Mouse (Mus musculus) kidney, adult 2 months (tissue): ENCODE data around the gene Naga. TPM values are rescaled to one million over a fixed set of nuclear protein-coding genes. Genes with fewer than 3 reads are reported as not detected.

Experiments
- DNase-seq: peaks from one replicate; pipeline ENCODE4 v3.0.0; 2021
- H3K27ac ChIP-seq: fragments of 200-500 bp; 2 replicates; pipeline ENCODE4 v1.5.1; 2012; ENCODE audit warnings: low read depth, low read length, control low read depth, inconsistent platforms; ENCODE audit not compliant: insufficient read depth
- H3K27me3 ChIP-seq: fragments of 200-500 bp; replicated peaks from 2 replicates; pipeline ENCODE4 v1.6.1; 2012; ENCODE audit warnings: mild to moderate bottlenecking, moderate library complexity, low read length, inconsistent platforms; ENCODE audit not compliant: control insufficient read depth, insufficient read depth
- H3K36me3 ChIP-seq: fragments of 200-500 bp; 2 replicates; pipeline ENCODE4 v1.6.1; 2012; ENCODE audit warnings: mild to moderate bottlenecking, moderate library complexity, low read length, inconsistent platforms; ENCODE audit not compliant: control insufficient read depth, insufficient read depth
- H3K4me1 ChIP-seq: fragments of 200-500 bp; 2 replicates; pipeline ENCODE4 v1.6.1; 2011; ENCODE audit warnings: low read length; ENCODE audit not compliant: control insufficient read depth, insufficient read depth
- H3K4me3 ChIP-seq: fragments of 200-500 bp; 2 replicates; pipeline ENCODE4 v1.5.1; 2011; ENCODE audit warnings: mild to moderate bottlenecking, low read depth, low read length, control low read depth; ENCODE audit not compliant: insufficient read depth
- CTCF ChIP-seq: fragments of 200-500 bp; conservative IDR thresholded peaks from 2 replicates; pipeline ENCODE4 v1.5.1; 2011; ENCODE audit warnings: low read depth, mild to moderate bottlenecking, control low read depth, low read length, moderate library complexity, mixed read lengths; ENCODE audit not compliant: insufficient read depth, insufficient read length
- POLR2A ChIP-seq: fragments of 200-500 bp; IDR thresholded peaks from one replicate; pipeline ENCODE4 v1.6.1; 2011; ENCODE audit warnings: low read depth, low read length, control low read depth
- WGBS: fragments of 180-500 bp; shearing (Covaris S2); methylation state at CpG from one replicate; pipeline ENCODE4 v1.1.7; 2018; 5-methylcytosine and 5-hydroxymethylcytosine counted together
- polyA plus RNA-seq: library from polyadenylated mRNA; depleted of rRNA; stranded (reverse); fragments of >200 nt; gene quantifications from 2 replicates; pipeline ENCODE4 v1.2.3, GENCODE M21; 2012; rRNA removed

The Naga gene
- polyA plus RNA-seq, 1 experiment = 200 TPM

DNA sequence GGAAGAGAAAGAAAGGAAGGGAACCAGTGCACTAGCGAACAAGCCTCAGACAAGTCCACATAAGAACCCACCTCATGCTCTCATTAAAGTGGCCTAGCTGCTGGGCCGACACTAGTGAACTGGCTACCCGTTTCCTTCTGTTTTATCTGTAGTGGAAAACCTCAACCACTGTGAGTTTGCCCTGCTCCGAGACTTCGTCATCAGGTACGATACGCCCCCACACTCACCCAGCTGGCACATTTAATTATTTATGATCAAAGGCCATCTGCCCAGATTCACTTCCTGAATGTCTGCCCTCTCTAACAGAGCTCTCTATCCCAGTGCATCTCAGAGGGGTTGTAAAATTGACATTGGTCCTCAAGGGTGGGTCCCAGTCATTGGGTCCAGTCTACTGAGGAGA lies 48.5 kb downstream of the Naga start:
- Histone ChIP-seq H3K36me3 (no peaks in the 10 kb centered on the region), H3K27me3 (no peaks in the 10 kb centered on the region), H3K4me1 (no peaks in the 10 kb centered on the region), H3K4me3 (no peak overlapping the region), H3K27ac (no peak overlapping the region)
- 81% methylated on average over 7 of the region's 7 CpGs for WGBS
- TF ChIP-seq CTCF = no peak
- TF ChIP-seq POLR2A = no peak
- DNase-seq = no peak

- 67% methylated on average over 12 of the region's 12 CpGs for WGBS
- Histone ChIP-seq H3K27me3 (no peaks in the 10 kb centered on the region), H3K4me3 (no peak overlapping the region), H3K36me3 (no peaks in the 10 kb centered on the region), H3K27ac (no peak overlapping the region), H3K4me1 (no peaks in the 10 kb centered on the region)
- TF ChIP-seq CTCF = no peak
- no peak for TF ChIP-seq POLR2A
- no peak for DNase-seq
Measured at GRCm38 (mm10) chr15:82286157-82286556, 52.6 kb downstream of the Naga start.

- no peak overlapping the region for H3K4me3 ChIP-seq
- DNase-seq = no peak
- H3K36me3 ChIP-seq = no peaks in the 10 kb centered on the region
- H3K27ac ChIP-seq = no peak overlapping the region
- H3K27me3 ChIP-seq = no peaks in the 10 kb centered on the region
- TF ChIP-seq CTCF (no peak), POLR2A (no peak)
- 64% methylated on average over 4 of the region's 4 CpGs for WGBS
- no peaks in the 10 kb centered on the region for H3K4me1 ChIP-seq
Measured at GRCm38 (mm10) chr15:82280638-82281037, 58.1 kb downstream of the Naga start.

Other genes with a start within 250 kb of the Naga start
- gene Ccdc134, start 211.0 kb downstream of the Naga start, polyA plus RNA-seq = 6.9 and 7.5 TPM in 2 replicates
- 102 and 118 TPM in 2 replicates for gene Srebf2, start 191.7 kb downstream of the Naga start, polyA plus RNA-seq
- gene Shisa8, start 126.1 kb downstream of the Naga start, polyA plus RNA-seq = 0.08 and 0.09 TPM in 2 replicates
- gene Tnfrsf13c, start 114.6 kb downstream of the Naga start, polyA plus RNA-seq = 0.24 and 3.5 TPM in 2 replicates
- gene Cenpm, start 94.2 kb downstream of the Naga start, polyA plus RNA-seq = 2.2 and 2.3 TPM in 2 replicates
- 0.20 TPM in 1 of 2 replicates, not detected in the other for gene 1500009C09Rik, start 86.5 kb downstream of the Naga start, polyA plus RNA-seq
- 0.47 and 0.90 TPM in 2 replicates for gene Sept3, start 64.0 kb downstream of the Naga start, polyA plus RNA-seq
- 0.08 TPM in 1 of 2 replicates, not detected in the other for gene Wbp2nl, start 40.0 kb downstream of the Naga start, polyA plus RNA-seq
- 0.45 and 0.52 TPM in 2 replicates for gene Pheta2, start within 50 bp of the Naga start, polyA plus RNA-seq
- 316 and 376 TPM in 2 replicates for gene Smdt1, start within 50 bp of the Naga start, polyA plus RNA-seq
- gene Ndufa6, start 15.4 kb upstream of the Naga start, polyA plus RNA-seq = 632 and 646 TPM in 2 replicates
- 60.9 and 74.8 TPM in 2 replicates for gene Cyp2d22, start 41.3 kb upstream of the Naga start, polyA plus RNA-seq
- gene Cyp2d11, start 55.1 kb upstream of the Naga start, polyA plus RNA-seq = not detected in 2 replicates
- 0.22 and 0.33 TPM in 2 replicates for gene Cyp2d10, start 68.3 kb upstream of the Naga start, polyA plus RNA-seq
- gene Cyp2d9, start 94.5 kb upstream of the Naga start, polyA plus RNA-seq = 29.6 and 49.9 TPM in 2 replicates
- 54.8 and 67.6 TPM in 2 replicates for gene Cyp2d12, start 216.1 kb upstream of the Naga start, polyA plus RNA-seq